Mouse (Mus musculus) neural tube, embryonic 14.5 days (tissue): ENCODE measurements around the gene Lama1. TPM values are rescaled to one million over a fixed set of nuclear protein-coding genes. Genes with fewer than 3 reads are reported as not detected.
A peak's percentile ranks its signal among the peaks of the same experiment; 100 is the strongest.
"Not testable (repeated sequence)": the region's sequence is repeated elsewhere in the genome, so short reads cannot be mapped to it uniquely, and the experiment has no call there.

ENCODE experiments used
- ATAC-seq: fragments of 200-750 bp; cut with Nextera tagmentation; 2 replicates; pipeline ENCODE4 v1.8.0; 2017; ENCODE audit warnings: low read depth, mild to moderate bottlenecking, moderate TSS enrichment, moderate library complexity
- H3K27ac ChIP-seq: fragments of 300-500 bp; sonication (generic); 2 replicates; pipeline ENCODE4 v1.5.1; 2014; ENCODE audit warnings: low read depth, mild to moderate bottlenecking, control low read depth, low read length, moderate library complexity, mixed read lengths
- H3K27me3 ChIP-seq: fragments of 300-500 bp; sonication (generic); 2 replicates; pipeline ENCODE4 v1.6.1; 2014; ENCODE audit warnings: low read length; ENCODE audit not compliant: control insufficient read depth, insufficient read depth
- H3K36me3 ChIP-seq: fragments of 300-500 bp; sonication (generic); 2 replicates; pipeline ENCODE4 v1.6.1; 2014; ENCODE audit warnings: low read length, mixed read lengths; ENCODE audit not compliant: control insufficient read depth, insufficient read depth
- H3K4me1 ChIP-seq: fragments of 300-500 bp; sonication (generic); 2 replicates; pipeline ENCODE4 v1.6.1; 2014; ENCODE audit warnings: low read length; ENCODE audit not compliant: control insufficient read depth, insufficient read depth
- H3K4me2 ChIP-seq: fragments of 300-500 bp; sonication (generic); 2 replicates; pipeline ENCODE4 v1.6.1; 2014; ENCODE audit warnings: mild to moderate bottlenecking, low read depth, low read length, control low read depth
- H3K4me3 ChIP-seq: fragments of 300-500 bp; sonication (generic); 2 replicates; pipeline ENCODE4 v1.5.1; 2014; ENCODE audit warnings: low read depth, low read length, control low read depth, mixed read lengths
- H3K9ac ChIP-seq: fragments of 300-500 bp; sonication (generic); replicated peaks from 2 replicates; pipeline ENCODE4 v1.6.1; 2014; ENCODE audit warnings: low read depth, mild to moderate bottlenecking, control low read depth, low read length, mixed read lengths
- H3K9me3 ChIP-seq: fragments of 300-500 bp; sonication (generic); 2 replicates; pipeline ENCODE4 v1.6.1; 2016; ENCODE audit warnings: low read length; ENCODE audit not compliant: control insufficient read depth
- WGBS: fragments of 180-500 bp; shearing (Covaris S2); extraction: QIAGEN DNeasy Blood & Tissue Kit; methylation state at CpG from one replicate; pipeline ENCODE4 v1.1.7; 2014; 5-methylcytosine and 5-hydroxymethylcytosine counted together
- polyA plus RNA-seq: library from polyadenylated mRNA; unstranded; fragments of >200 nt; fragmentation: Nextera tagmentation; extraction: Ambion mirVana; gene quantifications from 2 replicates; pipeline ENCODE4 v1.2.1, GENCODE M21; 2014

Gene Lama1
- polyA plus RNA-seq, 1 experiment from 2014 or later = 16.4 TPM

DNA sequence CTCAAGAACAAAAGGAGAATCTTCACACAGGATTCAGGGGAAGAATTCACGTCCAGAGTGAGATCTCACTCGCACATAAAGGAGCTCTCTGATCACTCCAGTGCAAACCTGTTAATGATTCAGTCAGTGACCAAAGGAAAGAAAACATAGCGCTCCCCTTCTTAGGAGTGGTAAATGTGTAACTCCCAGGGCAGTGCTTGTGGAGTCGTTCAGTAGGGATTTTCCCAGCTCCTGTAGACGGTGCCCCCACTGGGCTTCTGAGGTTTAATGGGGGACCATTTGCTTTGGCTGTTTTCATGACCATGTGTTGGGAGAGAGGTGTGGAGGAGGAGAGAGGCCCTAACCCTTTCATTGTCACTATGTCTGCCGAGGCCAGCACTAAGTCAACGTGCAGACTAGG, 31.7 kb downstream of the Lama1 start:
- Histone ChIP-seq H3K27me3 (no peaks in the 10 kb centered on the region), H3K9me3 (no peaks in the 10 kb centered on the region), H3K4me3 (no peak overlapping the region), H3K4me1 (peaks cover 6% of the 10 kb centered on the region; the same call in 1 of the 2 replicates), H3K9ac (no peak overlapping the region), H3K4me2 (no peak overlapping the region), H3K36me3 (no peaks in the 10 kb centered on the region), H3K27ac (no peak overlapping the region)
- ATAC-seq = no peak
- WGBS = 32% methylated on average over 7 of the region's 7 CpGs

DNA sequence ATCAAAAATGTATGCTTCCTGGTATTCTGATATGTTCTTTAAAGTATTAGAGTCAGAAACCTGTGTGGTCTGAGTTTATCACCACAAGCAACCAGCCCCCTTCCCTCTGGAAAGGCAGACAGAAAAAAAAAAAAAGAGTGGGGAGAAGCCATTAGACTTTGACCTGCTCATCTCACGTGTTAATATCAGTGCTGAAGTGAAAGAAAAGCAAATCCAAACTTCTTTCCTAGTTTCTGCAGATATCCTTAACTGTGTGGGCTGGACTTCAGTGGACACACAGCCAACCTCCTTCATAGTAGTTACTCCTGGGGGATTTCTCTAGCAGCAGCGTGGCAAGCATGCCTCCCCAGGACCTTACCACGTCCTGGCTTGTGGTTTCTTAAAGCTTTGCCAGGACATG, 34.0 kb downstream of the Lama1 start:
- 81% methylated on average over 3 of the region's 3 CpGs for WGBS
- no peak overlapping the region for H3K27ac ChIP-seq

DNA sequence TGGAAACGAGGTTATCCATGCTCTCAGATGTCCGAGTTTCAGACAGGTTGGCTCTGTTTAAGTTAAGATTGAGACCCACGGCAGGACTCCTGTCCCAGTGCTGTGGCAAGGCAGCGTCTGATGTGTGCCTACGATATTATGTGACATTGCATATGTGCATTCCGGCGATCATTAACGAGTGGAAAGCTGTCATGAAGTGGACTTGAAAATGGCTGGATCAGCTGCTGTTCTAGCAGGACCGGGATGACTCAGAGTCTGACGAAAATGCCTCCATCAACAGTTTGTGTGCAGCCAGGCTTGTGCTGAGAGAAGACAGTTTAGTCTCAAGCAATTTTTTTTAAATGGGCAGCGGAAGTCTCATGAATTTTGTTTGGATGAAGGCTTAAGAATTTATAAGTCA, 34.9 kb downstream of the Lama1 start:
- Histone ChIP-seq H3K9ac (no peak overlapping the region), H3K4me2 (no peak overlapping the region), H3K27me3 (no peaks in the 10 kb centered on the region), H3K9me3 (no peaks in the 10 kb centered on the region), H3K27ac (no peak overlapping the region), H3K4me3 (no peak overlapping the region), H3K4me1 (no peaks in the 10 kb centered on the region), H3K36me3 (no peaks in the 10 kb centered on the region)
- no peak for ATAC-seq
- WGBS = 86% methylated on average over 11 of the region's 11 CpGs

More for the DNA sequence above, 34.0 kb downstream of the Lama1 start:
- no peaks in the 10 kb centered on the region for H3K27me3 ChIP-seq
- H3K36me3 ChIP-seq = no peaks in the 10 kb centered on the region
- no peak overlapping the region for H3K4me3 ChIP-seq
- H3K9me3 ChIP-seq = no peaks in the 10 kb centered on the region
- no peak overlapping the region for H3K9ac ChIP-seq
- H3K4me2 ChIP-seq = no peak overlapping the region
- ATAC-seq = no peak
- H3K4me1 ChIP-seq = no peaks in the 10 kb centered on the region

DNA sequence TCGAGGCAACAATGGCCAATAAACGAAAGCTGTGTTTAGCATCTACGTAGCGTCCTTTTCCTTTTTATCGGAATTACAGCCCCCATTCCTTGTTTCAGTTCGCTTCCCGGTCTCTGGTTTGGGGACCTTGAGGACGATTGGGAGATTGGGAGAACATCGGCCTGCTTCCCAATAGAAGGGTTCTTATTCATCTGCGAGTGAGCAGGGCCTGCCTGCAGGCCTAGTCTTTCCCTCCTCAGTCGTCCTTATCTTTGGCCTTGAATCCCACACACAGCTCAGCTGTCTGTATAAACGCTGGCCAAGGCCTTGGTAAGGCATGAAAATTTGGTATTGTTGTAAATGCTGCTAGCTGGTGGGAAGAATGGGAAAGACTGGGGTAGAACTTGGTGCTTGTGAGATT, 36.5 kb downstream of the Lama1 start:
- H3K27ac ChIP-seq = no peak overlapping the region
- no peak overlapping the region for H3K9ac ChIP-seq
- ATAC-seq = no peak
- H3K4me2 ChIP-seq = no peak overlapping the region
- no peaks in the 10 kb centered on the region for H3K9me3 ChIP-seq
- WGBS = 89% methylated on average over 12 of the region's 12 CpGs
- H3K4me1 ChIP-seq = no peaks in the 10 kb centered on the region
- no peaks in the 10 kb centered on the region for H3K27me3 ChIP-seq
- no peak overlapping the region for H3K4me3 ChIP-seq
- no peaks in the 10 kb centered on the region for H3K36me3 ChIP-seq

DNA sequence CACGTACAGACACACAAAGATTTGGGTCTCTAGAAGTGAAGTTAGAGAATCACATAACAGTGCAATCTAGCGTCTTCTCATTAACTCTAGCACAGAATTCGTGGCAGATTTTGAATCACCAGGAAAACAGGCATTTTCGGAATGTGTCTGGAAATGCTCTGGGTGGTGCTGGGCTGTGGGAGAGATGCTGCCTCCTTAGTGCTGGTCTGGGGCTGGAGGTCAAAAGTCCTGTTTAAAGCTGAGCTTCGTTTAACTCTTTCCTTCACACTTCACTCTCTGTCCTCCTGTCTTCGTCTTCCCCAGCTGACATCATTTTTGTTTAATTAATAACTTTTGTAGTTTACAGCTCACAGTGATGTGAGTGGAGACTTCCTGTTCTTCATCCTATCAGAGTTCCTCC, 38.7 kb downstream of the Lama1 start:
- peaks cover 5% of the 10 kb centered on the region for H3K36me3 ChIP-seq
- no peaks in the 10 kb centered on the region for H3K9me3 ChIP-seq
- no peak for ATAC-seq
- 90% methylated on average over 6 of the region's 6 CpGs for WGBS
- no peak overlapping the region for H3K9ac ChIP-seq
- H3K4me3 ChIP-seq = no peak overlapping the region
- no peaks in the 10 kb centered on the region for H3K4me1 ChIP-seq
- H3K27me3 ChIP-seq = no peaks in the 10 kb centered on the region
- H3K27ac ChIP-seq = no peak overlapping the region
- no peak overlapping the region for H3K4me2 ChIP-seq

DNA sequence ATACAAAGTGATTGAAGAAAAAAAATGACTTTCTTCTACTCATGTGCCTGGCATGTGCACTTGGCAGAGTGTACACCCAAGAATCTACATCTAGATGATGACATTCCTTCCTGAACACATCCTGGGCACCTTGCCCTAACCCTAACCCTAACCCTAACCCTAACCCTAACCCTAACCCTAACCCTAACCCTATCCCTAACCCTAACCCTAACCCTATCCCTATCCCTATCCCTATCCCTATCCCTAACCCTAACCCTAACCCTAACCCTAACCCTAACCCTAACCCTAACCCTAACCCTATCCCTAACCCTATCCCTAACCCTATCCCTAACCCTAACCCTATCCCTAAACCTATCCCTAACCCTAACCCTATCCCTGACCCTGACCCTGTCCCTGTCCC, 44.2 kb downstream of the Lama1 start:
- H3K4me2 ChIP-seq, H3K27ac ChIP-seq, H3K9ac ChIP-seq, H3K4me3 ChIP-seq, ATAC-seq, H3K4me1 ChIP-seq, H3K9me3 ChIP-seq, H3K27me3 ChIP-seq, H3K36me3 ChIP-seq: not testable (repeated sequence)

DNA sequence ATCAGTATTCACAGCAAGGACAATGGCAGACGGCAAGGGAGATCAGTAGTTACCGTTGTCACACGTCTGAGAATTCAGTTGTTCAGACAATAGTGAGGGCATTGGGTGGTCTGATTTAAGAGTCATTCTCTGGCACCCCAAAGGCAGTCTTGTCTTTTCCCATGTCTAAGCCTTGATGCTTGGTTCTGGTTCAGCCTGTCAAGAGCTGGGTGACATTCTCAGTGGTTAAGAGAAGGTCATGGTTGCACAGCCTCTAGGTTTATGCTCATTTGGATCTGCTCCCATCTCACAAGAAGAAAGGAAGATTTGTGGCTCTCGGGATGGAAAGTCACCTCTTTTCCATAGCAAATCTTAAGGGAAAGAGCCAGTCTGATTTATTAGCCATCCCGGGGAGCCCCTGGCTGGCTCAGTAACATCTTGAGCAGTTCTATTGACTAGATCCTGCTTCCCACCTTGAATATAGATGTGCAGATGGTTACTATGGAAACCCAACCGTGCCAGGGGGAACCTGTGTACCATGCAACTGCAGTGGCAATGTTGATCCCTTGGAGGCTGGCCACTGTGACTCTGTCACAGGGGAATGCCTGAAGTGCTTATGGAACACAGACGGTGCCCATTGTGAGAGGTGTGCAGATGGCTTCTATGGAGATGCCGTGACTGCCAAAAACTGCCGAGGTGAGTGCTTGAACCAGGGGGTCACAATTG, 67.3 kb downstream of the Lama1 start:
- Histone ChIP-seq H3K4me3 (no peak overlapping the region), H3K9me3 (no peaks in the 10 kb centered on the region), H3K36me3 (0 out of 2 replicates have a peak, but pooled peaks cover 7% of the 10 kb centered on the region), H3K9ac (no peak overlapping the region), H3K27ac (0 out of 2 replicates have a peak overlapping the region, but pooled peaks have one; percentile 23), H3K27me3 (no peaks in the 10 kb centered on the region), H3K4me2 (no peak overlapping the region), H3K4me1 (no peaks in the 10 kb centered on the region; the same call in 1 of the 2 replicates)
- ATAC-seq = peak; percentile 95
- 34% methylated on average over 9 of the region's 9 CpGs for WGBS

DNA sequence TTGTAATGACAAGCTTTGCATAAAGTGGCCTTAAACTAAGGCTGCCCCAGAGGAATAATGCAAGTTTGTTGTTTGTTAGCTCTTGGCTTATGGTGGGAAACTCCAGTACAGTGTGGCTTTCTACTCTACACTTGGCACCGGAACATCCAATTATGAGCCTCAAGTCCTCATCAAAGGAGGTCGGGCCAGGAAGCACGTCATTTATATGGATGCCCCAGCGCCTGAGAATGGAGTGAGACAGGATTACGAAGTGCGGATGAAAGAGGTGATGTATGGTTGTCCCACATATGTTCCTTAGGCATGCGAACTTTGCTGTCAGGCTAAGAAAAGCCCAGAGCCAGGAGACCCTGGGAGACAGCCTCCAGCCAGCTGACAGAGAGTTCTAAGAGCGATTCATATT, 76.5 kb downstream of the Lama1 start:
- Histone ChIP-seq H3K9ac (no peak overlapping the region), H3K4me1 (no peaks in the 10 kb centered on the region), H3K27ac (no peak overlapping the region), H3K9me3 (no peaks in the 10 kb centered on the region), H3K4me2 (no peak overlapping the region), H3K36me3 (peaks cover 6% of the 10 kb centered on the region), H3K4me3 (no peak overlapping the region), H3K27me3 (no peaks in the 10 kb centered on the region)
- 31% methylated on average over 8 of the region's 8 CpGs for WGBS
- peak; percentile 67 for ATAC-seq

DNA sequence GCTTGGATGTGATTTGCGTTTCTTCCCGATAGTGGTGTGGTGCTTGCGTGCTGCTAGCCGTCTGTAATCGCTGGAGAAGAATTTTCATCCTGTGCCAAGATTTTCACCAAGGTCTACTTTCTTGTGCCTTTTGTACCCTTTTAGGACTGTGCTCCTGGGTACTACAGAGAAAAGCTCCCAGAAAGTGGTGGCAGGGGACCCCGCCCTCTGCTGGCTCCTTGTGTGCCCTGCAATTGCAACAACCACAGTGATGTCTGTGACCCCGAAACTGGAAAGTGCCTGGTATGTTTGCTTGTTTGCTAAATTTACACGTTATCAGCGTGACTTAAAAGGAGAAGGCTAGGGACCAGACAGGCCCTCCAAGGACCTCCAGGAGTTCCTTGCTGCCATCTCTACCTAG, 79.7 kb downstream of the Lama1 start:
- Histone ChIP-seq H3K4me1 (no peaks in the 10 kb centered on the region), H3K36me3 (peaks cover 9% of the 10 kb centered on the region; the same call in 1 of the 2 replicates), H3K27ac (no peak overlapping the region; the same call in 1 of the 2 replicates), H3K4me2 (no peak overlapping the region), H3K9ac (no peak overlapping the region), H3K9me3 (no peaks in the 10 kb centered on the region), H3K4me3 (no peak overlapping the region), H3K27me3 (no peaks in the 10 kb centered on the region)
- no peak for ATAC-seq
- 72% methylated on average over 9 of the region's 9 CpGs for WGBS
